Mouse (Mus musculus): ENCODE data around the gene Olfr1344.
A peak's percentile ranks its signal among the peaks of the same experiment; 100 is the strongest.
"Not testable (repeated sequence)": the region's sequence is repeated elsewhere in the genome, so short reads cannot be mapped to it uniquely, and the experiment has no call there.

The Olfr1344 gene

DNA sequence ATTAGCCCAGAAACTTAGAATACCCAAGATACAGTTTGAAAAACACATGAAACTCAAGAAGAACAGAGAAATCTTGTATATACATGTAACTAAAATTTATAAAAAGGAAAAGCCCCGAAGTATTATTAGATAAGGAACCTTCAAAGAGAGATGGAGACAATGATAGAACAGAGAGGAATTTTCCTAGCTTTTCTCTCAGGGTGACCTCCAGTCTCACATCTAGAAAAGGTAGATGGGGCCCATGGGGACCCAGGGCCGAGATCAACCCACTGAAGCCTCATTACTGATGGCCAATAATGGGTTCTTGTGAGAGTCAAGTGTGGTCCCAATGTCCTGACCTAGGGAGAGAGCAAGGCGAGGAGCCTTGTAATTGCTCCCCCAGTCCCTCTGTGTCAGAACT is at the start of gene Olfr1344:
Gene Olfr1344 (plus strand): TSS at position 301 of the 400 bp plus-strand sequence.
- DNase-seq = no peak

- no peak for DNase-seq
Measured at GRCm38 (mm10) chr7:6388971-6389370, 49.5 kb upstream of the Olfr1344 start.

- DNase-seq = no peak
Measured at GRCm38 (mm10) chr7:6389449-6389848, 49.0 kb upstream of the Olfr1344 start.

GRCm38 (mm10) chr7:6397996-6398975 is 40.2 kb upstream of the Olfr1344 start, which contains the start of gene Smim17:
Gene Smim17 (plus strand): TSS chr7:6398715.
- peak; percentile 54 for DNase-seq

- peak; percentile 67 for DNase-seq
Measured at GRCm38 (mm10) chr7:6410043-6410442, 28.4 kb upstream of the Olfr1344 start, which contains the start of gene Gm20715. Gene Gm20715 (plus strand): TSS chr7:6410277.

DNA sequence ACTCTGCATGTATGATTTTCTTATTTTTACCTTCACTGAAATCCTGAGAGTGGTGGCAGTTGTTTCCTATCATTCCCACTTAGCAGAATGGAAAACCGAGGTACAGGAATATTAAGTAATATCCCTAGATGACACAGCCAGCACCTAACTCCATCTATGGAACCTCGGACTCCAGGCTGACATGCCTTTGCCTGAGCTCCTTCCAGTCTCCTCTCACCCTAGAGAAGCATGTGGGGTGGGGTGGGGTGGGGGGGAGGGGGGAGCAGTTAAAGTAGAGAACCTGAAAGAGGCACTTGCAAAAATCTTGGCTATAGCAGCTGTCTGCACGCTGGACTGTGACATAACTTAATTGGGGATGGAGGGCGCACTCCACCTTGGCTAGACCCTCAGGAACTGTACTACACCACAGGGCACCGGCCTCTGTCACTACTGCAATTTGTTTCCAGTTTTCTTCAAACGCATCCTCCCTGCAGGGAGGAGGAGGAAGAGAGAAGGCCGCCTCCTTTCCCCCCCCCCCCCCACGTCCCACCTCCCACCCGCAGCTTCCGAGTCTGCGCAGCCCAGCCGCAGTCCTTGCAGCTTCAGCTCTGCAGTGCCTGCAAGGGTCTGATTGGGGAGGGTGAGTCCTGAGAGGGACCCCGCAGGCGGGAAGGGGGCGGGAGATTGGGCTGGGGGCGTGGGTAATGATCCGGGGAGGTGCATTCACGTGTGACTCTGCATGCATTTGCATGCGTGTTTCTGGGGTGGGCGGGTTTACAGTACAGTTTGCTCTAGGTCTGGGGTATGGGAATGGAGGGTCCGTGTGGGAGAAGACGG is 23.7 kb upstream of the Olfr1344 start:
- no peak for DNase-seq

DNA sequence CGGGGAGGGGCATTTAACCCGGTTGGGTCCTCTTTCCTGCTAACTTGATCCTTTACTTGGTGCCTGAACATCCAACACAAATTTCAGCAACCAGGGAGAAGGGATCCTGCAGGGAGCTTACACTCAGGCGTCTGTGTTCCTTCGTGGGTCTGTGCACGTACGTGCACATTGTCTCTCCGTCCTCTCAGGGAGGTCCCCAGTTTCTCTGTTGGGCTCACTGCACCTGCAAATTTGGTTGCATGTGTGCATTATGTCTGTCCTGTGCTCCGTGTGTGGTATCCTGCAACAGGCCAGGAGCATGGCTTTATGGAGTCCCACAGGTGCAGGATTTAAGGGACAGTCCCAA is 23.1 kb upstream of the Olfr1344 start:
- DNase-seq = no peak

- DNase-seq = no peak
Measured at GRCm38 (mm10) chr7:6419894-6420293, 18.6 kb upstream of the Olfr1344 start.

DNA sequence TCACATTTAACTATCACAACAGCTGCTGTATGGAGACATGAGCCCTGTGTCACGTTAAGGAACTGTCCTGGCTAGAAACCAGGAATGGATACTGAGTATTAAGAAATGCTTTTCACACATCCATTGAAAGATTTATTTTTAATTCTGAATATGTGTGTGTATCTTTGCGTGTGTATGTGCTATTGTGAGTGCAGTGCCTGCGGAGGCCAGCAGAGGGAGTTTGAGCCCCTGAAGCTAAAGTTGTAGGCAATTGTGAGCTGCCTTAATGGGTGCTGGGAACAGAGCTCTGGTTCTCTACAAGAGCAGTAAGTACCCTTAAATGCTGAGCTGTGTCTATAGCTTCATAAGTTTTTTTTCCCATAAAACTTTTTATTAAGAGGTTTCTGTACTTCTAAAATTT is 9.1 kb upstream of the Olfr1344 start:
- no peak for DNase-seq

GRCm38 (mm10) chr7:6430342-6430741 is 8.1 kb upstream of the Olfr1344 start:
- DNase-seq = peak; percentile 39

DNA sequence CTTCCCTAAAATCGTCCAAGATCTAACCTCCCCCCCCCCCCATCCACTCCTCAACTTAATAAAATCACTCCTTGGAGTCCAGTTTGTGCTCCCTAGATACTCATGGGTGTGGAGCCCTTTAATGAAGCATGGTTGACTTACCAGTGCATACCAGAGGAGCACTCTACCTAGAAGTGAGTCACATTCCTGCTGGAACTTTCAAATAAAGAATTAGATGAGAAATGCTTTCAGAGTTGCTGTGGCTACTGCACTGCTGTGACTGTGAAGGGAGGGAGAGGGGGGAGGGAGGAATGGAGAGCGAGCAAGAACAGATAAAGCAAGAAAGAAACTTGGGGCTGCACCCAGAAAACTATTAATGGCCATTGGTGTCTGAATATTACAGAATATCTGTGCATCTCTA is 2.7 kb downstream of the Olfr1344 start:
- DNase-seq = no peak

- DNase-seq = no peak
Measured at GRCm38 (mm10) chr7:6447771-6448170, 9.3 kb downstream of the Olfr1344 start.

DNA sequence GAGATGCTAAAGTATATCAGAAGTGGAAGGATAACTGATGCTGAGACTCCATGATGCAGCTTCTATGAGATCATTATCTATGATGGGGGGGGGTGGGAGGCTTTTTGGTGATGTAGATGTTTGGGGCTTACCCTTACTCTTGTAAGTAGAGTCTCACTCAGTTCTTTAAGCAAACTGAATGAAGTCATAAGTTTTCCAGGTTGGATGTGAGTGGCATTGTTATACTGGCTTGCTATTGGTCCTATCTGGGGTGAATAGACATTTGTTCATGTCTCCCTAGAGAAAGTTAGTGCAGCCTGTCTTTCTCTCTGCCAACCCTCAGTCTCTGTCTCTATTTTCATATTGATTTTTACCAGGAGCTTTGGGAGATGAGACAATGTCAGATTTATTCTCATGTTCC is 17.4 kb downstream of the Olfr1344 start, which contains the start of gene Olfr1336:
Gene Olfr1336 (plus strand): TSS at position 301 of the 400 bp plus-strand sequence.
- no peak for DNase-seq

- DNase-seq = no peak
Measured at GRCm38 (mm10) chr7:6456399-6456798, 17.9 kb downstream of the Olfr1344 start.

- DNase-seq = no peak
Measured at GRCm38 (mm10) chr7:6466951-6467350, 28.5 kb downstream of the Olfr1344 start, which contains the start of gene Olfr1346. Gene Olfr1346 (plus strand): TSS chr7:6467101.

- DNase-seq = not testable (repeated sequence)
Measured at GRCm38 (mm10) chr7:6477633-6478032, 39.1 kb downstream of the Olfr1344 start.

DNA sequence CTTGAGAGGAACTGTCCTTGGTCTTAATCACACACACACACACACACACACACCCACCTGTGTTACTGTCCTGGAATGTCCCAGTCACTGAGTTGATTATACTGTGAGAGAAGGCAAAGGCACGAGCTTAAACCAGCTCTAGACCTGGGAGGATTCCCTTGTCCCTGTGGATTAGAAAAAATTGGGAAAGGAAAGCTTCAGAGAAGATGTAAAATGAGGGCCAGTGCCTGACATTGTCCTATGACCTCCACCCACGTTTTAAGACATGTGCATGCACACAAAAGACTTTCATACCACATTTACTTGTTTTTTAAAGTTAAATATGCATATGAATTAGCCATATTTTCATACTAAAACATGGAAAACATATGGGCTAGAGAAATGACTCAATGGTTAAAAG is 48.4 kb downstream of the Olfr1344 start, which contains the start of gene Olfr5:
Gene Olfr5 (minus strand): TSS at position 101 of the 400 bp plus-strand sequence.
- no peak for DNase-seq
